Mouse (Mus musculus): Measurements from ENCODE around the gene Cdhr1.
"Not testable (repeated sequence)": the region's sequence is repeated elsewhere in the genome, so short reads cannot be mapped to it uniquely, and the experiment has no call there.

Gene Cdhr1

DNA sequence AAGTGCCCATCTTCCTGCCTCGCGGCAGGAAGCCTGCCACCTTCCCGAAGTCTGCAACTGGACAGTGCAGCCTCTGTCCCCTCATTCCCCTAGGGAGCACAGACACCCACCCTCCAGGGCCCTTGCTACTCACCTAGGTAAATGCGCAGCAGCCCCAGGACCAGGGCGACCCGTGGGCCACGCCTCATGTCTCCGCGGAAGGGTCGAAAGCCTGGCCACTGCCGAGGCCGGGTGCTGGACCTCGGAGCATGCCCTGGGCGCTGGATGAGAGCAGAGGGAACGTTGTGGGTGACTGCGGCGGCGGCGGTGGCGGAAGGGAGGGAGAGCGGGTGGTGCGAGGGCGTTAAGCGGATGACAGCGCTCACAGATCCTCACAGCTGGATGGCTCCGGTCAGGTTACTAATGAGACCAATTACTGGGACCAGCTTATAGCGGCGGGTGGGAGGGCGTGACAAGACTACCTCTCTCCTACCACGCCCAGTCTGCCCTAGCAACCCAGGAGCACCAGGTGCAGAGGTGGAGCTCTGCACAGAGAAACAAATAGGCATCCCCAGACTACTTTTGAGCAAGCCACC, at the start of gene Cdhr1:
Cdhr1 (minus strand) TSS at position 392 of the 575 bp plus-strand sequence.
- DNase-seq (ENCODE audit: low spot score in 2 of 2) = no peak

DNA sequence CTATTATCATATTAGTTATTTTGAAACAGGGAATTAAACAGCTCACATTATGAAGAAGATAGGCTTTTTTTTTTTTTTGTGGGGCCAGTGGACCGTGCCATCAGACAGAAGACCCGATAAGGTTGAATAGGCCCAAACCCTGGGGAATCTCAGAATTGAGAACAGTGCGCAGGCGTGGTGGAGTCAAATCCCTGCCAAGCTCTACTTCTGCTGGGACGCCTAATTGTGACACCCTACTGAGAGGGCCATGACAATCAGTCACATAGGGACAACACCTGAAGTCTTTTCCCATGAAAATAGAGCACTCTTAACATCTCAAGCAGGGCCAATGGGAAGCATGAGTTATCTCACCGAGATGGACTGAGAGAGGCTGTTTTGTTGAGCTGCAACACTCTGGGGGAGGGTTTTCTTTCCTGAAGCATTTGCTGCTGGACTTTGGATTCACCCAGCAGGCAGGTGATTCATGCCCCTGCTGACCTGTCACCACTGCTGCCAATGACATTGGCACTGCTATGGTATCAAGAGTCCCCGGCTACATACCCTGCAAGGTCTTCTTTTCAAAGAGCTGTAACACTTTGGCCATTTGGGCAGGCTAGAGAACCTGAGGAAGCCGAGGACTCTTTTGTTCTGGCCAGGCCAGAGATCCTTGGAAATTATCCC, 41.0 kb upstream of the Cdhr1 start:
- DNase-seq (ENCODE audit: low spot score in 2 of 2) = no peak

DNA sequence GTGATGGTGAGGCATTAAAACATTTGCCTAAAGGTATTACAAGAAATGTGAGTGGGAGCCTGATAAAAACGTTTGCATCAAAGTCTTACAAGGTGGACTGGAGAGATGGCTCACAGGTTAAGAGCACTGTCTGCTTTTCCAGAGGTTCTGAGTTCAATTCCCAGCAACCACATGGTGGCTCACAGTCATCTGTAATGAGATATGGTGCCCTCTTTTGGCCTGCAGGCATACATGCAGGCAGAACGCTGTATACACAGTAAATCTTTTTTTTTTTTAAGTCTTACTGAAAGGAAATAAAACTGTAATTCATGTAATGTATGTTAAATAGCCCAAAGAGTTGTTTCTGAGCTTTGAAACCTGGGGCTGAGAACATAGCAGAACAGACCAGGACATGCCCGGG, 39.4 kb upstream of the Cdhr1 start:
- DNase-seq (ENCODE audit: low spot score in 2 of 2) = not testable (repeated sequence)

DNA sequence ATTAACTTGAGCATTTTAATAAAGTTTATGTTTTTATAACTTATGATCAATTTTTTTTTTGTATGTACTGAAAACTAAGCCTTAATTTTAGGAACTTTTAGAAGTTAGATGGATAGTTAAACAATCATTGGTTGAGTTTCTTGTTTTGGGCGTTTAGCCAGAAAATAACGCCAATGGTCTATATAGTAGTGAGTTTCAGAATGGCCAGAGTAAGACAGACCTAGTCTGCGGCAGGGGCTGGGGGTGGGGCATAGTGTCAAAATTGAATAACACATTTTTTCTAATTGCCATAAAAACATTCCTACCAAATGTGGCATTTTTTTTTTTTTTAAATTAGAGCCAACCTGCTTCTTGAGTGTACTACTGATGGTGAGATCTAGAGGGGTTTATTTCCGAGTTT, 38.0 kb upstream of the Cdhr1 start:
- no peak for DNase-seq (ENCODE audit: low spot score in 2 of 2)

DNA sequence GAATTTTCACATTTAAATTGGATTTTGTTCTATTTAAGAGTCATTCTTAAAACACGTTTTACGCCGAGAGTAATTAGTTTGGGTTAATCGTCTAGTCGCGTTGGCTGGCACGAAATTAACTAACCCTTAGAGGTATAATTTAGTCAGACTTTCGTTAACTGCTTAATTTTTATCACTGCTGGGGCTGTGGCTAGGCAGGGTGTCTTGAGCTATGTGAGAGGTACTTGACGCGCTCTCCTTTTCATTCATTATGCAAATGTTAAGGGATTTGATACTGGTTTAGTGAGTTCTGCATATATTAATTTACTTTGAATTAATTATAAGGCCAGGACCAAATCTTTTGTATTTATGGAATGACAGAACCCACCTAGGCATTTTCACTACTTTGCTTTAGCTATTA, 37.5 kb upstream of the Cdhr1 start:
- DNase-seq (ENCODE audit: low spot score in 2 of 2) = no peak

DNA sequence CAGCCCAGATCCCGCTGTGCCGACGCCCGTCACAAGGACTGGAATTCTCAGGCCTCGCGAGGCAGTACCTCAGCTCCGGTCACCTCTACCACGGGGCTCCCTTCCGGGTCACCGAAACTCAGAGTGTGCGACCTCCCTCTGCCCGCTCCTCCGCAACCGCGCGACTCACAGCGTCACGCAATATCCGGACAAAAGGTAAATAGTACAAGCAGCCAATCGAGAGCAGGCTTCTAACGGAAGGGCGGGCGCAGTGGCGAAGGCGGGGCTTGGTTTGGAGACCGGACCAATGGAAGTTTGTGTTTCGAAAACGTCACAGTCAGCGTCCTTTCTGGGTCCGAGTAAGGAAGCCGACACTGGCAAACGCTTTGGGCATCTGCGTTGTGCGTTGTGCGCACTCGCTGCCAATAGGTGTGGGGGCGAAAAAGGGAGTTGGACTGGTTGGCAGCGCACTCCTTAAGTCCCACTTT, 37.0 kb upstream of the Cdhr1 start, which contains the start of gene Ghitm:
Ghitm (minus strand) TSS at position 146 of the 467 bp plus-strand sequence.
- peak; percentile 95 to 97 for DNase-seq (ENCODE audit: low spot score in 2 of 2)

GRCm38 (mm10) chr14:37134304-37135126, 36.4 kb upstream of the Cdhr1 start:
- DNase-seq (ENCODE audit: low spot score in 2 of 2) = no peak

GRCm38 (mm10) chr14:37127652-37128051, 29.5 kb upstream of the Cdhr1 start:
- DNase-seq (ENCODE audit: low spot score in 2 of 2) = peak in 1 of 2 experiments; percentile 11

GRCm38 (mm10) chr14:37119233-37119632, 21.1 kb upstream of the Cdhr1 start:
- no peak for DNase-seq (ENCODE audit: low spot score in 2 of 2)

- no peak for DNase-seq (ENCODE audit: low spot score in 2 of 2)
These were observed 15.8 kb upstream of the Cdhr1 start, which contains the start of gene 2610528A11Rik for GRCm38 (mm10) chr14:37113922-37114321. Gene 2610528A11Rik, minus strand, starts transcription at chr14:37114022.

GRCm38 (mm10) chr14:37112931-37113330, 14.8 kb upstream of the Cdhr1 start:
- DNase-seq (ENCODE audit: low spot score in 2 of 2) = peak in 1 of 2 experiments; percentile 40

- DNase-seq (ENCODE audit: low spot score in 2 of 2) = no peak
These were observed 13.2 kb upstream of the Cdhr1 start for GRCm38 (mm10) chr14:37111371-37111770.

DNA sequence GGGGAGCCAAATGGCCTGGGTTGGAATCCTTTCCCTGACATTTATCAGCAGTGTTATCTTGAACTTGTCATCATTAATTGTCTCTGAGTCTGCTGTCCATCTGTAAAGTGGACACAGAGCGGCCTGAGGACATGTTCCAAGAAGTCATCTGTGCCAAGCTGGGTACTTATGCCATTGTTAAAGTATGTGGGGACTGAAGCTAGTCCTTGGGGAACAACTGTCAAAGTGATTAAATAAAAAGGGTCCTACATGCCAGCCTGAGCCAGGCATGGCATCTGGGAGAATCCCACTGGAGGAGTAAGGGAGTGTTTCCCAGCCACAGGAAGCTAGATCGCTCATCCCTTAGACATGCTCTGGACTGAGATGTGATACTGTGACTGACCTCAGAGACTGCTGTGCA, 12.3 kb upstream of the Cdhr1 start:
- DNase-seq (ENCODE audit: low spot score in 2 of 2) = no peak

DNA sequence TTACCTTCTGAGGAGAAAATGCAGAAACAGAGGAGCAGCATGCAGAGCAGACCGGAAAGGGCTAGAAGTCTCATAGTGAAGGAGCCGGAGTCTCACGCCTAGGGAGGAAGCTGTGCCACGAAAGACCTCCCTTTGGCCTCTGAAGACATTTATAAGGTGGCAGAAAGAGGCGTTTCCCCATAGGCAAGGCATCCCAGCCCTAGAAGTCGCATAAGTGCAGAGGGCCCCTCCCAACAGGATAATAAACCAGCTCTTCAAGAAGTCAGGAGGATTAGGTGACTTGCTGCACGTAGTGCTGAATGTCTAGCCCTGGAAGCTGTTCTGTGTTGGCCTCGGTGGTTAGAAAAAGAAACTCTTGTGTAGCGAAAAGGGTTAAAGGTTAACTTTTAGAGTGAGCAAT, 11.8 kb upstream of the Cdhr1 start:
- no peak for DNase-seq (ENCODE audit: low spot score in 2 of 2)

DNA sequence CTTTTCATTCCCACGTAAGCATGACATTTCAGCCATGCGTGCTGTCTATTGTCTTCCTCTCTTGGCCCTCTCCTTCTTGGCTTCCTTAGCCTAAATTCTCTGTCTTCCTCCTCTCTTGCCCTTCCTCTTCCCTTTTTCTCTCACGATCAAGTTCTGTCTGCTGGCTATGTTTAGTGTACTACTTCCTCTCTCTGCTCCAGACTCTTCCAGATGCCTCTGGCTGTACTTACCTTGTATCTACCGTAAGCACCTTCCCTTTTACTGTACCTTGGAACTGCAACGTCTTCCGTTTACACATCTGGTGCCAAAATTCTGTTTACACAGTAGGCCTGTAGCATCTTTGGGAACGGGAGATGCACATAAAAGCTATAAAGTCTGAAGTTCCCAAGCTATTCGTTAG, 11.3 kb upstream of the Cdhr1 start:
- DNase-seq (ENCODE audit: low spot score in 2 of 2) = no peak

- no peak for DNase-seq (ENCODE audit: low spot score in 2 of 2)
These were observed 7.7 kb upstream of the Cdhr1 start for GRCm38 (mm10) chr14:37105846-37106245.

- peak; percentile 55 to 63 for DNase-seq (ENCODE audit: low spot score in 2 of 2)
These were observed 6.6 kb upstream of the Cdhr1 start for GRCm38 (mm10) chr14:37104747-37105146.

- no peak for DNase-seq (ENCODE audit: low spot score in 2 of 2)
These were observed 4.3 kb upstream of the Cdhr1 start for GRCm38 (mm10) chr14:37102484-37102883.

DNA sequence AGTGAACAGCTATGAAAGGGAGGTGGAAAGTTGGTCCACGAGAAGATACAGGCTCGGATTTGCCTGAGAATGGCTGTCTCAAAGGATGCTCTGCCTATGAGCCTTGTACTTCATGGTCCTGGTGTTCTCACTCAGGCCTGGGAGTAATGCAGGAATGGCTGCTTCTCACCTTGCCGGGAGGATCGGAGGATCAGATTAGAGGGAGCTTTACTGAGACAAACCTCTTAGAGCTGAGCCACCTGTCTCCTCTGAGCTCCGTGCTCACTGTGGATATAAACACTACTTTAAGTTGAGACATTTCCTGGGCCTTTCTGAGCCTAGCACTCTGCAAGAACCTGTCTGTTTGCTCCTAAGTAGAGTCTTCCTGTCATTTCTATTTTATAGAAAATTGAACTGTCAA, 3.4 kb upstream of the Cdhr1 start:
- DNase-seq (ENCODE audit: low spot score in 2 of 2) = no peak

DNA sequence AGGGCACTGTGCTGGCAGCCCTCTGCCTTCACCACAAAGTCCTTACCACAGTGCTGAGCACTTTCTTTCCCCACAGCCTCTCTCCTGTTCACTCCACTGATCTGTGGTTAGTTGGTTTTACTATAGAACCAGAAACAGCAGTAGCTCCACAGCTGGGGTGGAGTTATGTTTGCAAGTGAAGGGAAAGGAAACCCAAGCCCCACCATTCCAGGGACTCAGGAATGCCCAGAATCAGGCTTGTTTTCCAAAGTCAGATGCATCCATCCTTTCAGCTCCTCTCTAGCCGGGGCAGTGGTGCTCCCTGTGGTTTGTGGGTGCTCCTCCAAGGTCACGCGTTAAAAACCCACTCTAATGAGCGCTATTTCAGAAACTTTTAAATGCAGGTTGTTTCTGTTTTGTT, 2.6 kb downstream of the Cdhr1 start:
- DNase-seq (ENCODE audit: low spot score in 2 of 2) = no peak

GRCm38 (mm10) chr14:37094436-37094835, 3.7 kb downstream of the Cdhr1 start:
- DNase-seq (ENCODE audit: low spot score in 2 of 2) = no peak

- DNase-seq (ENCODE audit: low spot score in 2 of 2) = no peak
These were observed 14.4 kb downstream of the Cdhr1 start for GRCm38 (mm10) chr14:37083755-37084154.

GRCm38 (mm10) chr14:37080724-37081123, 17.4 kb downstream of the Cdhr1 start:
- no peak for DNase-seq (ENCODE audit: low spot score in 2 of 2)
